Mouse (Mus musculus): ENCODE results near the gene Gtpbp3.
A peak's percentile ranks its signal among the peaks of the same experiment; 100 is the strongest.

Gtpbp3 gene

GRCm38 (mm10) chr8:71487691-71488445 is at the start of gene Gtpbp3:
Gtpbp3 (plus strand) TSS chr8:71488103.
- peak; percentile 91 for DNase-seq (ENCODE audit: low read depth, low spot score)

DNA sequence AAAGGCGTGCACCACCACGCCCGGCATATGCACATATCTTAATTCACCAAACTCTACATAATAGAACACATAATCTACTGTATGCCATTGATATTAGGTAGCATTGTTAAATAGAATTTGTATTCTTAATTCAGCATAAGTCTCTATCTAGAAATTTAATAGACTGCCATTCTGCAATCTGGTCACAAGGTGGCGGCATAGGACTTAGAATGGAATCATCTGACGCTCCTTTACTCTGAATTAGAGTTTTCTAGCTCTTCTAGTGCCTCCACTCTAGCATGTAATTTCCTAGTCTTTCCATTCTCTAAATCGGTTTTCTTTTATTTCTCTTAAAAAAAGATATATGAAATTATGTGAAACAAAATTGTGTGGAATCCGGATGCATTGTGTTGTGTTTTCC is 46.5 kb upstream of the Gtpbp3 start:
- peak; percentile 72 for DNase-seq (ENCODE audit: low read depth, low spot score)

- peak; percentile 78 for DNase-seq (ENCODE audit: low read depth, low spot score)
These were observed 42.8 kb upstream of the Gtpbp3 start for GRCm38 (mm10) chr8:71445096-71445495.

DNA sequence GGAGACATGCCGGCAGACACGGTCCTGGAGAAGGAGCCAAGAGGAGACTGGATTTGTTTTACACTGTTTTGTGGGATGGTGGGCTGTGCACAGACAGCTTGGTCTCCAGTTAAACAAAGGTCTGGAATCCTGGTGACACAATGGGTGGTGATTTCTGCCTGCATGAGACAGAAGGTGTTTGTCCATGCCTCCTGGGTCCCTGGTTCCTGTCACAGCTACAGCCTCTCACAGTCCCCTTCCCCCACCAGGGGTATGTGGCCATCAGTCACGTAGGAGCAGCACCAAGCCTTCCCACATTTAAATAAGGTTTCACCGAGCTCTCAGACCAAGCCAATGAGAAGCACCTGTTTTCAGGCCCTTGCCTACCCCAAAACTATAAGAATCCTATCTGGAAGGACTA is 36.6 kb upstream of the Gtpbp3 start:
- DNase-seq (ENCODE audit: low read depth, low spot score) = no peak

DNA sequence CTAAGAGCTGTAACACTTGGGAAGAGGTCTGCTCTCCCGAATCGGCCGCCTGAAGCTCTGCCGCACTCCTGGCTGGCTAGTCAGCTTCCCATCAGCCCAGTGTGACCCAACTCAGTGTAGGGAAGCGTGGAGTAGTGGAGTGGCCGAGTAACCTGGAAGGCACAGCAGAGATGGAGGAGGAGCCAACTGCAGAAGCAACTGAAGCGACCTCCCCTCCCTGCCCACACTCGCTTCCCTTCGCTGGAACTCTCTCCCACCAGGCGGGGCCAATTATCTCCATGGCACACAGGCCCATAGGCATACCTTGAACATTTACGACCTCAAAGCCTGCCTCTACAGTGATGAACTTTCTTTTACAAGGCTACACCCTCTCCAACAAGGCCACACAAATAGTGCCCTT is 36.1 kb upstream of the Gtpbp3 start:
- no peak for DNase-seq (ENCODE audit: low read depth, low spot score)

- no peak for DNase-seq (ENCODE audit: low read depth, low spot score)
These were observed 35.2 kb upstream of the Gtpbp3 start for GRCm38 (mm10) chr8:71452669-71453068.

GRCm38 (mm10) chr8:71454668-71455067 is 33.2 kb upstream of the Gtpbp3 start:
- no peak for DNase-seq (ENCODE audit: low read depth, low spot score)

- no peak for DNase-seq (ENCODE audit: low read depth, low spot score)
These were observed 31.0 kb upstream of the Gtpbp3 start for GRCm38 (mm10) chr8:71456906-71457305.

DNA sequence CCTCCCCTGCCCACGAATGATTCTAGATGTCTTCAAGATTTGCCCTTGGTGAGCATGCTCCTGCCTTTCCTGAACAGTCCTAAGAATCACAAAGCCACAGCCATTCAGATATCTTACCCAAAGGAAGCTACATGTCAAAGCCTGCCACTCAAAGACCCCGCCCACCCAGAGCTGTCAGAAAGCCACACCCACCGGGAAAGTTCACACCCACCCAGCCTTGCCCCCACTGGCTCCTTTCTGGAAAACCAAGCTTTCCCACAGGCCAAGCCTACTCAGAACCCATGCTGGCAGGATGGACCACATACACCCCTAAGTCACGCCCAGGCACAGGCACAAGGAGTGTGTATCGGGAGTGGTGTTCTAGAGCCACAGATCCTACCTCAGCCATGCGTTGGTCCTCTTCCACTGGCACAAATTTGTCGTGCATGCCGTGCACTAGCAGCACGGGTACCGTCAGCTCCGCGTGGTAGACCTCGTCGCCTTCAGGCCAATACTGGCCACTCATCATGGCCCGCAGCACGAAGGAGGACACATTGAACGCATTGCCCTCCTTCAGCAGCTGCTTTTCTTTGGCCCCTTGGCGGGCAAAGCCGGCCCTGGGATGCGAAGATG is 30.1 kb upstream of the Gtpbp3 start:
- DNase-seq (ENCODE audit: low read depth, low spot score) = no peak

DNA sequence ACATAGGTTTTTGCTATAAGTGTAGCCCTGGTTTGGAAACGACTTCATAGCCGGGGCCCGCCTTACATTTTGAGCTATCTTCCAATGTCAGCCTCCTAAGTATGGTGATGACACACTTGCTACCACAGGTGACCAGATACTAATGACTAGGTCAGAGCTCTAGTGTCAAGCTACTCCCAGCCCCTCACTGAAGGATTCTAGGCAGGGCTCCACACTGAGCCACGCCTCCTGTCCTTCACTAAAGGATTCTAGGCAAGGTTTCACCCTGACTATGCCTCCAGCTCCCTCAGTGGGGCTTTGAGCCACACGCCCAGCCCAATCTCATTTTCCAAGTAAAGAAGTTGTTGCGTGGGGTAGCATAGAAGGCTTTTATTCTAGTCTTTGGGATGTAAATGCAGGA is 27.2 kb upstream of the Gtpbp3 start:
- DNase-seq (ENCODE audit: low read depth, low spot score) = no peak

DNA sequence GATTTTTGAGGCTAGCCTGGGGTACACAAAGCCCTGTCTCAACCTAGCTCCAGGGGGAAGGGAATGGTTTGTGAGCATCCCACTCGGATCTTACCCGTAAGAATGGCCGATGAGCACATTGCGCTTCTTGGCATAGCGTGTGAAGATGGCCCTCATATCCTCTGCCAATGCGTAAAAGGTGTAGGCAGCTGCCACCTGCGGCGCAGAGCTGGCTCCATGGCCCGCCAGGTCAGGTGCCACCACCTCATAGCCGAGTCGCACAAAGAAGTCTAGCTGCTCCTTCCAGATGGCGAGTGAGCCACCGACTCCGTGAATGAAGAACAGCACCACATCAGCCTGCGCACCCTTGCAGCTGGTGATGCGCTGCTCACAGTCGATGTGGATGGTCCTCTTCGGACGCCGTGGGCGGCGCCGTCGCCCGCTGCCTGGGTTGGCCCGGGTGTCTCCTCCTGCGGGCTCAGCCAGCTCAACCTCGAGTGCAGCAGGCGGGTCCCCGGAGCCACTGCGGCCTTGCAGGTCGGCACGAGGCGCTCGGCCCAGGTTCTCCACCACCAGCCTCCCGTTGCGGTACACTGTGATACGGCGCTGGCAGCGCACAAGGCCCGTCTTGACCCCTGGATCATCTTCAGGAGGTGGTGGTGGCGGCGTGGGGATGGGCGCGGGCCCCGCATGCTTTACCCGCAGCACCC is 26.6 kb upstream of the Gtpbp3 start:
- DNase-seq (ENCODE audit: low read depth, low spot score) = no peak

- DNase-seq (ENCODE audit: low read depth, low spot score) = no peak
These were observed 25.7 kb upstream of the Gtpbp3 start for GRCm38 (mm10) chr8:71462191-71462590.

DNA sequence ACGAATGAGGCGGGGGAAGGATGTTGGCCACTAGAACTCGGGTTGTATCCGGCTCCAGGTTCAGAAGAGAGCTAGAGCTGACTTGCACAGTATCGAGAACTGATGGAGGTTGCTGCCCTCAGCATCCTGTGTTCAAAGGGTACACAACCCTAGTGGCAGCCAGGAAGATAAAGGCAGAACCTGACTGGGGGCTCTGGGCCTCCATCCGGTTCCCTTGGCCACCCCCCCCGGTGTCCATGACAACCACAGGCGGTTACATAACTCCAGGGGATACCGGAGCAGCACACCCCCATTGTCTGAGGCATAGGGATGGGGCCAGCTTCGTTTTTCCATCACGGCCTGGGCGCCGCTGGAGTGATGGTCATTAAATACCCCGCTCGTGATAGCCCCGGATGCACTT is 25.1 kb upstream of the Gtpbp3 start:
- DNase-seq (ENCODE audit: low read depth, low spot score) = peak; percentile 57

GRCm38 (mm10) chr8:71463188-71464033 is 24.5 kb upstream of the Gtpbp3 start, which contains the start of gene Abhd8:
Abhd8 (minus strand) TSS chr8:71463655.
- peak; percentile 98 for DNase-seq (ENCODE audit: low read depth, low spot score)

GRCm38 (mm10) chr8:71464513-71465500 is 23.1 kb upstream of the Gtpbp3 start, which contains the start of gene Mrpl34:
Mrpl34 (plus strand) TSS chr8:71464959.
- DNase-seq (ENCODE audit: low read depth, low spot score) = peak; percentile 100

DNA sequence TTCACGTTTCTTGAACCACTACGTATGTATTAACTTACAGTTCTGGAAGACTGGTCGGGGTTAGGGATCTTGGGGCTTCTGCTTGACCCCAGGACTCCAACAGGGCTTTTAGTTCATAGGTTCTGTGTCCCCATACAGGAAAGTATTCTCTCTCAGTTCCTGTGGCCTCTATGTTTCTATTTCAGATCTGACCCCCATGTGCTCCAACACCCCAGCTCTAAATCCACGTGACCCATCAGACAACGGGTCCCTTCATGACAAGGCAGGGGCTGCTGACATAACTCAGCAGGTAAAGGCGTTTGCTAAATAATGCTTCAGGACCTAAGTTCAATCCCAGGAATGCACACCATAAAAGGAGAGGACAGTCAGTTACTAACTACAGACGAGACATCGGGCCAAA is 22.2 kb upstream of the Gtpbp3 start:
- no peak for DNase-seq (ENCODE audit: low read depth, low spot score)

DNA sequence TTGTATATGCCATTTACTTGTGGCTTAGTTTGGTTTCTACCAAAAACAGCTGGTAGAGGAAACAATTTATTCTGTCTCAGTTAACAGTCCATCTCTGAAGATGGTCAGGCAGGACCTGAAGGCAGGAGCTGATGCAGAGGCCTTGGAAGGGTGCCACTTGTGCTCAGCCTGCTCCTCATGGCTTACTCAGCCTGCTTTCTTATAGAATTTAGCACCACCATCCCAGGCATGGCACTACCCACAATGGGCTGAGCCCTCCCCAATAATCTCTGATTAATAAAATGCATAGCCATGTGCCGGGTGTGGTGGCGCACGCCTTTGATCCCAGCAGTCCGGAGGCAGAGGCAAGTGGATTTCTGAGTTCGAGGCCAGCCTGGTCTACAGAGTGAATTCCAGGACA is 21.7 kb upstream of the Gtpbp3 start:
- DNase-seq (ENCODE audit: low read depth, low spot score) = no peak

DNA sequence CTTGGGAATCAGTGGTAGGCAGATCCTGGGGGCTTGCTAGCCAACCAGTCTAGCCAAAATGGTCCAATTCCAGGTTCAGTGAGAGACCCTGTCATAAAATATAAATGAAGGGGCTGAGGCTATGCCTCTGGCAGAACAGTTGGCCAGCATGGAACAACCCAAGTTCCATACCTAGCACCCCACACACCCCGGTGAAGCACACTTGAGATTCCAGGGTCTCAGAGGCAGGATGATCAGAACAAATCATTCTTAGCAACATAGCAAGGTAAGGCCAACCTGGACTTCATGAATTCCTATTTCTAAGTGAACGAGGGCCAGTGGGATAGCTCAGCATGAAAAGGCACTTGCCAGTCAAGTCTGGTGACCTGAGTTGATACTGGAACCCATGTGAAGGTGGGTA is 20.7 kb upstream of the Gtpbp3 start:
- no peak for DNase-seq (ENCODE audit: low read depth, low spot score)

DNA sequence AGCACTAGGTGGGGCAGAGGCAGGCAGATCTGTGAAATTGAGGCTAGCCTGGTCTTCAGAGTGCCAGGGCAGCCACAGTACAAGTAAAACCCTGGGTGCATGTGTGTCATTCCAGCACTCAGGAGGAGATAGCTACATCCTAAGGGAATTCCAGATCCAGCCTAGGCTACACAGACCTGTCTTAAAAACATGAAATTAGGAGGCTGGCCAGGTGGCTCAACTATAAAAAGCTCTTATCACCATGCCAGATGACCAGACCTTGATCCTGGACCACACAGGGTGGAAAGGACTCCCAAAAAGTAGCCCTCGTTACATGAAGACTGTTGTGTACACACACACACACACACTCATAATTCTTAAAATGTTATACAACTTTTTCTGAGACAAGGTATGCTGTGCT is 19.9 kb upstream of the Gtpbp3 start:
- peak; percentile 14 for DNase-seq (ENCODE audit: low read depth, low spot score)

DNA sequence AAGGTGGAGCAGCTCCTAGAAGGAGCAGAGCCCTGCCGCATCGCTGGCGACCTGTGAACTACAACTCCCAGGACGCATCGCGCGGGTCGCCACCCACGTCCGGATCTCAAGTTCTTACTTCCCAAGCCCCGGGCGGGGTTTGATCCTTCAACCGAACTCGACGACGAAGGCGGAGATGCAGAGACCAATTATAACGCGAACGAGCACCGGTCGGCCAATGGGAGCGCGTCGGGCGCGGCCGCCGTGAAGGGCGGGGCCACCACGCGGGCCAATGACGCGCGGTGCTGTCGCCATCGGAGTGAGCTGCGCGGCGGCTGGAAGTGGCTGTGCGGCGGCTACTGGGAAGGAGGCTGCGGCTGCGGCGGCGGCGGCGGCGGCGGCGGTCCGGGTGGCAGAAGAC is 19.0 kb upstream of the Gtpbp3 start, which contains the start of gene Dda1:
Gene Dda1 (plus strand): TSS at position 284 of the 400 bp plus-strand sequence.
- peak; percentile 99 for DNase-seq (ENCODE audit: low read depth, low spot score)

Data from A20 (cell line).